Mouse (Mus musculus): Measurements from ENCODE around the gene Scmh1.
"Not testable (repeated sequence)": the region's sequence is repeated elsewhere in the genome, so short reads cannot be mapped to it uniquely, and the experiment has no call there.

The Scmh1 gene

DNA sequence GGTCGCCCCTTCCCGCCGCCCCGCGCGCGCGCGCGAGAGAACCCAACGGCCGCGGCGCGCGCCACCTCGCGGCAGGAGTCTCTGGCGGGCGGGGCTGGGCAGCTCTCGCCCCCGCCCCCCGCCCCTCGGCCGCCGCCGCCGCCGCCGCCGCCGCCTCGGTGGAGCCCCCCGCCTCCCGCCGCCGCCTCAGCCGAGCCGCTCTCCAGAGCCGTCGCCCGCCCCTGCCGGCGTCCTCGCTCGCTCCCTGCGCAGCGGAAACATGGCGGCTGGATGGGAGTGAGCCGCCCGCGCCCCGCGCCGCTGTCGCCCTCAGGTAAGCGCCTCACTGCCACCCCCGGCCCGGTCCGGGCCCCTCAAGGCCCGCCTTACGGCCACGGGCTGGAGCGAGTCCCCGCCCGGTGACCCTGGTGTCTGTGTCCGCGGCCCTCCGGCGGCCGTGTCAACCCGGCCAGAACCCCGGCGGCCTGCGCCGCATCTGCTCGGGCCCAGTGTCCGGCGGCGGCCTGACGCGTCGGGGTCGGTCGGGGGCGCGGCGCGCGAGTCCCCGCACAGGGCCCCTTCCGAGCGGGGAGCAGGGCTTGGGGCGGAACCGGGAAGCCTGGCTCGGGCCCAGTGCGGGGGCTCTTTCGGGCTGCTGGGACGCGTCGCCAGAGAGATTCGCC is at the start of gene Scmh1:
Scmh1 (plus strand) TSS at position 138 of the 662 bp plus-strand sequence.
- DNase-seq (ENCODE audit: low read depth, low spot score): no peak

GRCm38 (mm10) chr4:120360011-120360521 is 45.0 kb upstream of the Scmh1 start:
- no peak for DNase-seq (ENCODE audit: low read depth, low spot score)

- DNase-seq (ENCODE audit: low read depth, low spot score): no peak
Measured at GRCm38 (mm10) chr4:120364729-120365128, 40.4 kb upstream of the Scmh1 start.

GRCm38 (mm10) chr4:120365456-120365855 is 39.6 kb upstream of the Scmh1 start:
- no peak for DNase-seq (ENCODE audit: low read depth, low spot score)

DNA sequence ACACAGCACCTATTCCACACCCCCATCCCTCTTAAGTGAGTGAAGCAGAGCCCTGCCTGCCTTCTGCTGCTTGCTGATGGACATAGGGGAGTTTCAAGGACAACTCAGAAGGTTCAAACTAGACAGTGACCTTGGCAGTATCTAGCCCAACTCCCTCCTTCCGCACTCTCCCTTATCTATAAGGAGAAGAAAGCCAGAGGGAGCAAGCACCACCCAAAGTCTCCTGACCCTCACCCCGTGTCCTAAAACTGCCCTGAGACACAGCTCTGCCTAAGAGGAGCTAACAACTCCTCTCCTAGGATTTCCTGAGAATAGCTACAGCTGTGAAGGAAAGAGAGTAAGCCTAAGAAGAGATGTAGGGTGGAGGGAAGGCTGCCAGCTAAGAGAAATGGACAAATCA is 37.0 kb upstream of the Scmh1 start:
- no peak for DNase-seq (ENCODE audit: low read depth, low spot score)

DNA sequence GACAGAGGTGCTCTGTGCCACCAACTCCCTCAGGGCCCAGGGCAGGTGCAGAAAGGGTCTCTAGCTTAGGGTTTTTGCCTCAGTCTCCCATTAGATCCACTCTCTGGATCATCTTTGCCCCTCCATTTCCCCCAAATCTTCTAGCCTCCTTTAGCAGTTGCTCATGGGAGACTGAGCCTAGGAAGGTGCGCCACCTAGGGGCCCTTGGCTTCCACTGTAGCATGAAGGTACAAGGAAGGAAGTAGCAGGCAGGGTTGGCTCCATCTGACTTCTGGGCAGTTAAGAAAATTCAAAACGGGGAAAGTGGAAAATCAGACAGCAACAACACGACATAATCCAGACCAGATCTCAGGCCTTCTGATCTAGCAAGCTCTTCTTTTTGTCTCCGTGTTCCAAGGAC is 36.4 kb upstream of the Scmh1 start:
- DNase-seq (ENCODE audit: low read depth, low spot score): no peak

DNA sequence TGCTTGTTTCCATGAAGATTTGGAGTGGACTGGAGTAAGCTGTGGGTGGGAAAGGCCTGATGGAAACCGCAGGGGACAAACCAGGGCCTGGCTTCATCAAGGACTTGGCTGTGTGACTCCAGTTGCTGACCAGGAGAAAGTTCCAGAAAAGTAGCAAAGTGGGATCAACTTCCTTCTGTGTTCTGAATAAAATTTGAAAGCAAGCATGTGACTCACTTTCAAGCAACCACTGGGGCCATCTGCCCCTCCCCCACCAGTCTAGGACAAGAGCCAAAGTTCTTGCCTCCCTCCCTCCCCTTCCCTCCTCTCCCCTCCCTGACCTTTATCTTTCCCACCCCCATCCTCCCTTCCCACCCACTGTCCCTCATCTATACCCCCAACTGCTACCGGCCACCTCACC is 35.9 kb upstream of the Scmh1 start:
- DNase-seq (ENCODE audit: low read depth, low spot score): no peak

DNA sequence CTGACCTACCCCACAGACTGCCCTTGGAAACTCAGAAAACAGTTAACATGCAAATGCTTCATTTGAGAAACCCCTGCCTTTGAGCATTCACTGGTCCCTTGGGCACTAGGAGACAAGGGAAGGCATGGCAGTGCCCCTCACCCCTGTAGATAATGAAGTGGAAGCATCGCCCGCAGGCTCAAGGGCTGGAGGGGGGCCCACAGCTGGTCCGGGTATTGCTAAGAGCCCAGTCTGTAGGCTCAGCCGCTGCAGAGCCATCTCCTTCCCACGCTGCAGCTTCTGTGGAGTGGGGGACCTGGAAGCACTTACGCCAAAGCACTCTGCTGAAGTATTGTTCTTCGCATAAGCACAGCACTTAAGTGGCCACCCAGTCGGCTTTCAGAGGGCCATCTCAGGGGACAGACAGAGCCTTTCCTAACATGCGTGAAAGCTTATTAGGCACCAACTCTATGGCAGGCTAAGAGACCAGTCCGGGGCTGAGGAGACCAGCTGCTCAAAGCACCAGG is 35.2 kb upstream of the Scmh1 start:
- no peak for DNase-seq (ENCODE audit: low read depth, low spot score)

DNA sequence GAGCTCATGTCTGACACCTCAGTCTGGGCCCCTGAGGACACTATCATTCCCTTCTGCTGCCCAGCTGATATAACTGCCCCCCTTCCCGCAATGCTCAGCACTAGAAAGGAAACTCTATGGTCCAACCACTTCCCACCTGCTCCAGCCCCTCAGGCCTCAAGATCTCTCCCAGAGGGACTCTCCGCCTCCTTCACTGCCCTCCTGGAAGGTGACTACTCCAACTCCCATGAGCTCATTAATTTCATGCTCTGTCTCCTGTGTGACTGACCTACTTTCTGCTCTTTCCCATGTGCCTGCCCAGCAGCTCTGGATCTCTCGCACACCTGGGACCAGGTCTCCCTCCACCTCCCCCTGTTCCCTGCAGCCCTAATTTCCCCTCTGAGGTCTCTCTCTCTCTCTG is 32.2 kb upstream of the Scmh1 start:
- DNase-seq (ENCODE audit: low read depth, low spot score): no peak

GRCm38 (mm10) chr4:120373813-120374212 is 31.3 kb upstream of the Scmh1 start:
- DNase-seq (ENCODE audit: low read depth, low spot score): no peak

DNA sequence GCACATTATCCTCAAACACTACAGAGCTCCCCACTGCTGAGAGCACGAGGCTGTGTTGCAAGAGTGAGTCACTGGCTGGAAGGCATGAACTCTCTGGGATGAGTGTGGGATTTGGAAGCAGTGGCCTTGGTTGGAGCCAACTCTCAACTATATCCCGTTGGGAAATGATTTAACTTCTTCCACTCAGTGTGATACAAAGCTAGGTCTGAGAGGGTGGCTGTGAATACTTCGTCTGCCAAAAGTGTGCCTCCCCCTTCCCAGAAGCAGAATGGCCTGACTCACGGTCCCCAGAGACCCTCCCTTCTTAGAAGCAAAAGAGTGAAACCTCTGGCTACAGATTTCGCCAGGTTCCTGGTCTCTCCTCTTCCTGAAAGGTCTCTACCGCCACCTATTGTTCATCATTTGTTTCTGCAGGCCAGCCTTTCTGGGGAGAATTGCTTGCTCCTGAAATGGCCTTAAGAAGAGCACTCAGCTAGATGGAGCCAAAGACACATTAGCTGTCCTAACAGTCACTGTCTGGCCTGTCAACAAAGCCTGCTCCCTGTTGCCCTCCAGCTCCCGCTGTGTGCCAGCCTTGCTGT is 24.2 kb upstream of the Scmh1 start:
- DNase-seq (ENCODE audit: low read depth, low spot score): no peak

GRCm38 (mm10) chr4:120385496-120385895 is 19.6 kb upstream of the Scmh1 start:
- DNase-seq (ENCODE audit: low read depth, low spot score): no peak

DNA sequence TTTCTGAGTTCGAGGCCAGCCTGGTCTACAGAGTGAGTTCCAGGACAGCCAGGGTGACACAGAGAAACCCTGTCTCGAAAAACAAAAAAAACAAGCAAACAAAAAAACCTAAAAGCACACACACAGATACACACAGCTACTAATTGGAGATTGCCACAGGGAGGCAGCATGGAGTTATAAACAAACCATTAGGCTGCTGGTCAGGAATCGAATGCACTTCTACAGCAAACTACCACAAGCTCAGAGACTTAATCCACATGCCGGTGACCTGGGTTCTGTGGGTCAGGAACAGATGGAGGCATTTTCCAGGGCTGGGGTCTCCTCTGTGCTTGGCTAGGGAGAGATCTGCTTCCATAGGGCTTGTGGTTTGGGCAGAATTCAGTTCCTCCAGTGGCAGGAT is 17.6 kb upstream of the Scmh1 start:
- no peak for DNase-seq (ENCODE audit: low read depth, low spot score)

DNA sequence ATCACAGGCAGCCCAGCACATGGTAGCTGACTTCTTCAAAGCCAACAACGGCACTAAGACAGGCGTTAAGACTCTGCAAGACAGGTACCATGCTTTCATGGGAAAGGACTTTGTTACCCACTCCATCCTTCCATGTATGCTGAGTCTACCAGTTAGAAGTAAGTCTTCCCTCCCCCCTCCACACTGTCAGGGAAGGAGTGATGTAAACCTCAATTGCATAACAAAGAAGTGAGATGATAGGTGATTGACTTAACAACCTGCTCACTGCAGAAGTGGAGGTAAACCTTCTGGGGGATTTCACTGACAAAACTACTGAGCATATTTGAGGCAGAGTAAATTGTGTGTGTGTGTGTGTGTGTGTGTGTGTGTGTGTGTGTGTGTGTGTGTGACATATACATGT is 17.1 kb upstream of the Scmh1 start:
- no peak for DNase-seq (ENCODE audit: low read depth, low spot score)

GRCm38 (mm10) chr4:120388998-120389542 is 16.0 kb upstream of the Scmh1 start:
- DNase-seq (ENCODE audit: low read depth, low spot score): no peak

- no peak for DNase-seq (ENCODE audit: low read depth, low spot score)
Measured at GRCm38 (mm10) chr4:120389546-120389945, 15.5 kb upstream of the Scmh1 start.

DNA sequence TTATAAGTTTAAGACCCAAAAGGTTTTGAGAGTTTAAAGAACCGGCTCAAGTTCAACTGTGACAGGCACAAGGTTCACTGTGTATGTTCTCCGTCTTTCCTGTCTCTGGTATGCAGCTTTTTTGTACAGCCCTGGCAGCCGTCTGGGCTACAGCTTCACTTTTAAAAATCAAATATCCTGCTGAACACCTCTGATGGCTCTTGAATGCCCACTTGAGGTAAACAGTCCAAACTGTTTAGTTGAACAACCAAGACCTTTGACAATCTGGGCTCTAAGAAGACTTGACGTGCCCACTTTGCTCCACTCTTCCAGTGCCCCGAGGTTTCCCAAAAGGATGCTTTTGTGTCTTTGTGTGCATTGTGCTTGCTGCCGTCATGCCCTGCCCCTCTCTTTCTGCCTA is 13.5 kb upstream of the Scmh1 start:
- no peak for DNase-seq (ENCODE audit: low read depth, low spot score)

- DNase-seq (ENCODE audit: low read depth, low spot score): no peak
Measured at GRCm38 (mm10) chr4:120392341-120392740, 12.7 kb upstream of the Scmh1 start.

DNA sequence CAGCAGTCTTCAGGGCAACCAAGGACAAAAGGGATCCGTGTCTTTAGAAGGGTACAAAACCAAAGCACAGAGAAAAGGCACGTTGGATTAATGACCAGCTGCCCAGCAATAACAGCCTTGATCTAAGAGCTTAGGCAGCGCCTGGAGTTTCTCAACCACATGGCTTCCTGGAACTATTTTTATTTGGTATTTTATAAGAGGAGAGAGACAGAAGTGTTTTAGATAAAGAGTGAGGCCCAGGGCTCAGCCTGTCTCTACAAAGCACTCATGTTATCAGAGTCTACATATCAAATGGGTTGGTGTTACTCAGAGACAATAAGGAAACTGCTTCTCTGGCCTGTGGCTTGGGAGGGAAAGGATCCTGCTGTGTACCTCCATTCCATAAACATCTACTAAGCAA is 12.3 kb upstream of the Scmh1 start:
- no peak for DNase-seq (ENCODE audit: low read depth, low spot score)

DNA sequence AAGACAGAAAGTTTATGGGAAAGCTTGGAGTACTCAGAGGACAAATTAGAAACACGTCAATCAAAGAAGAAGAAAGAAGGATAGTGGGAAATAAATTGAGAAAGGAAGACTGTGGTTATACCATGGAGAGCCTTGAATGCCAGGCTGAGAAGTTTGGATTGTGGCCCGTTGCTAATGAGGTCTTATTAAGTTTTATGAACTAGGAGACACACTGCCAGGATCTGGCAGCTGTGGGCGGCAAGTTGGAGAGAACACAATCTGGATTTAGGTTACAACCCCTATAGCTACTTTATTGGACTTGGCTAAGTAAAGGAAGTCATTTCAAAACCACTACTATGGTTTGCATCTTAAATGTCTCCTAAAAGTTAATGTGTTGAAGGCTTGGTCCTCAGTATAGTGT is 4.8 kb upstream of the Scmh1 start:
- DNase-seq (ENCODE audit: low read depth, low spot score): no peak

GRCm38 (mm10) chr4:120402105-120402504 is 3.0 kb upstream of the Scmh1 start:
- not testable (repeated sequence) for DNase-seq (ENCODE audit: low read depth, low spot score)

DNA sequence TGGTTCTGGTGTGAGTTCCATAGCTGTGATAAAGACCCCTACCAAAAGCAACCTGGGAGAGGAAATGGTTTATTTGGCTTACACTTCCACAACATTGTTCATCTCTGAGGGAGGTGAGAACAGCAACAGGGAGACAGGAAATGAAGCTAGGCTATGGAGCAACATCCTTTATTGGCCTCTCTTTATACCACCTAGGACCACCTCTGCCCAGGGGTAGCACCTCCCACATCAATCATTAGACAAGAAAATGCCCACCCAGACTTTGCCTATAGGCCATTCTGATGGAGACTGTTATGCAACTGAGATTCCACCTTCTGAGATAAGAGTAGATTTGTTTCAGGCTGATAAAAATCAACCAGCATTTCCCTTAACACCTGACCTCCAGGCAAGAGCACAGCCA is 834 bp upstream of the Scmh1 start:
- no peak for DNase-seq (ENCODE audit: low read depth, low spot score)

GRCm38 (mm10) chr4:120404778-120405143 is 320 bp upstream of the Scmh1 start:
- DNase-seq (ENCODE audit: low read depth, low spot score): no peak

Data from WW6 (cell line).